Comparison of ENCODE assay signal across 8 mouse cellular contexts in genomic region chr13:38634800-38635269, GRCm38 (mm10). TPM values are rescaled to one million over a fixed set of nuclear protein-coding genes. Genes with fewer than 3 reads are reported as not detected.
DNase-seq lines count a peak whose midpoint lies in the region; ATAC-seq and TF ChIP-seq lines count a peak whose summit lies in the region.

TSS of gene Bloc1s5 (minus strand) at chr13:38635109.

- peak; percentile 98 for ATAC-seq in embryonic facial prominence, embryonic 14.5 days (ENCODE audit: low read depth)
- peak; percentile 97 for ATAC-seq in limb, embryonic 14.5 days (ENCODE audit: low FRiP score, low read depth)
- ATAC-seq in midbrain, postnatal 0 days (ENCODE audit: low FRiP score) = peak; percentile 97

- TF ChIP-seq POLR2A in limb, embryonic 14.5 days (IDR thresholded peaks at IDR 0.05; ENCODE audit: borderline replicate concordance, extremely low read depth, insufficient read depth, insufficient read length) = peak; percentile 80; the same call in 1 of the 2 replicates

- peak within 1 kb of the TSS; percentile 85 for H3K4me3 ChIP-seq in embryonic facial prominence, embryonic 14.5 days (ENCODE audit: low read depth, low read length)
- H3K4me3 ChIP-seq in limb, embryonic 14.5 days (replicated peaks; ENCODE audit: low read length) = peak within 1 kb of the TSS; percentile 83
- peak within 1 kb of the TSS; percentile 90 for H3K4me3 ChIP-seq in midbrain, postnatal 0 days (ENCODE audit: low read depth, low read length)

- no peaks in the 10 kb centered on the region for H3K9me3 ChIP-seq in embryonic facial prominence, embryonic 14.5 days (ENCODE audit: control insufficient read depth, low read length)
- no peaks in the 10 kb centered on the region for H3K9me3 ChIP-seq in limb, embryonic 14.5 days (ENCODE audit: control insufficient read depth, low read length)
- H3K9me3 ChIP-seq in midbrain, postnatal 0 days (ENCODE audit: low read length) = no peaks in the 10 kb centered on the region

- DNase-seq in 3T3-L1 (ENCODE audit: low read depth, low spot score) = peak; percentile 97
- peak; percentile 81 to 91 for DNase-seq in adrenal gland, postnatal 4 days (ENCODE audit: low spot score in 2 of 2)
- DNase-seq in embryonic facial prominence, embryonic 14.5 days (ENCODE audit: low spot score) = peak; percentile 98
- DNase-seq in heart, adult 8-10 months (ENCODE audit: low spot score) = peak; percentile 94
- peak; percentile 95 for DNase-seq in kidney, adult 9 months
- peak; percentile 94 for DNase-seq in limb, embryonic 14.5 days (ENCODE audit: low spot score)
- peak; percentile 98 for DNase-seq in midbrain, postnatal 0 days (ENCODE audit: low spot score)
- peak; percentile 91 to 93 for DNase-seq in spleen, postnatal 14 days (ENCODE audit: low spot score in 2 of 2)

- peak within 1 kb of the TSS; percentile 81 for H3K27ac ChIP-seq in embryonic facial prominence, embryonic 14.5 days (replicated peaks; ENCODE audit: low read depth, low read length)
- H3K27ac ChIP-seq in limb, embryonic 14.5 days (replicated peaks; ENCODE audit: low read depth, low read length) = peak within 1 kb of the TSS; percentile 71
- peak within 1 kb of the TSS; percentile 72 for H3K27ac ChIP-seq in midbrain, postnatal 0 days (ENCODE audit: low read depth, low read length)

- H3K4me1 ChIP-seq in embryonic facial prominence, embryonic 14.5 days (ENCODE audit: control insufficient read depth, insufficient read depth, low read length) = peaks cover 6% of the 10 kb centered on the region; the same call in 1 of the 2 replicates
- peaks cover 6% of the 10 kb centered on the region for H3K4me1 ChIP-seq in limb, embryonic 14.5 days (ENCODE audit: control insufficient read depth, insufficient read depth, low read length)
- no peaks in the 10 kb centered on the region for H3K4me1 ChIP-seq in midbrain, postnatal 0 days (ENCODE audit: insufficient read depth, low read length)

- H3K9ac ChIP-seq in embryonic facial prominence, embryonic 14.5 days (ENCODE audit: low read depth, low read length) = peak within 1 kb of the TSS; percentile 78
- H3K9ac ChIP-seq in limb, embryonic 14.5 days (ENCODE audit: low read depth, low read length, severe bottlenecking) = peak within 1 kb of the TSS; percentile 72
- H3K9ac ChIP-seq in midbrain, postnatal 0 days (replicated peaks; ENCODE audit: low read length, poor library complexity, severe bottlenecking) = peak within 1 kb of the TSS; percentile 85

- under 1% methylated on average over 27 of the region's 44 CpGs for WGBS in embryonic facial prominence, embryonic 14.5 days
- under 1% methylated on average over 35 of the region's 44 CpGs for WGBS in limb, embryonic 14.5 days
- WGBS in midbrain, postnatal 0 days = 0% methylated on average over 43 of the region's 44 CpGs

- TF ChIP-seq CTCF in midbrain, postnatal 0 days (IDR thresholded peaks at IDR 0.05) = no peak

- H3K4me2 ChIP-seq in embryonic facial prominence, embryonic 14.5 days (ENCODE audit: low read depth, low read length) = peak within 1 kb of the TSS; percentile 77
- peak within 1 kb of the TSS; percentile 77 for H3K4me2 ChIP-seq in limb, embryonic 14.5 days (replicated peaks; ENCODE audit: low read depth, low read length, severe bottlenecking)
- peak within 1 kb of the TSS; percentile 58 for H3K4me2 ChIP-seq in midbrain, postnatal 0 days (ENCODE audit: low read depth, low read length, poor library complexity, severe bottlenecking)

- H3K27me3 ChIP-seq in embryonic facial prominence, embryonic 14.5 days (replicated peaks; ENCODE audit: control insufficient read depth, insufficient read depth, low read length) = no peaks in the 10 kb centered on the region
- no peaks in the 10 kb centered on the region for H3K27me3 ChIP-seq in limb, embryonic 14.5 days (ENCODE audit: control insufficient read depth, insufficient read depth, low read length)
- H3K27me3 ChIP-seq in midbrain, postnatal 0 days (ENCODE audit: insufficient read depth, low read length) = no peaks in the 10 kb centered on the region

- no peaks in the 10 kb centered on the region for H3K36me3 ChIP-seq in embryonic facial prominence, embryonic 14.5 days (ENCODE audit: control insufficient read depth, insufficient read depth, low read length)
- no peaks in the 10 kb centered on the region for H3K36me3 ChIP-seq in limb, embryonic 14.5 days (ENCODE audit: control insufficient read depth, insufficient read depth, low read length)
- H3K36me3 ChIP-seq in midbrain, postnatal 0 days (ENCODE audit: insufficient read depth, low read length) = no peaks in the 10 kb centered on the region

RNA-seq across cellular contexts. Expression of gene Bloc1s5, which starts in this region (rescaled TPM):
- 10 to 100 TPM; 22.3 to 23.9 TPM for total RNA-seq in adrenal gland, postnatal 4 days (2021)
- polyA plus RNA-seq in embryonic facial prominence, embryonic 14.5 days (2014; fragmentation: Nextera tagmentation; extraction: Ambion mirVana) = 14.9 and 15.9 TPM in 2 replicates
- 10 to 100 TPM; 10.7 to 14.6 (median 11.4) TPM for total RNA-seq in heart, adult 8-10 months (2022)
- polyA plus RNA-seq in limb, embryonic 14.5 days (2012; rRNA removed) = 6.8 and 7.3 TPM in 2 replicates
- 17.6 and 19.2 TPM in 2 replicates for polyA plus RNA-seq in limb, embryonic 14.5 days (2014; fragmentation: Nextera tagmentation; extraction: Ambion mirVana)
- 8.9 and 20.6 TPM in 2 replicates for total RNA-seq in midbrain, postnatal 0 days (2014; rRNA removed)
- 18.6 and 23.9 TPM in 2 replicates for polyA plus RNA-seq in midbrain, postnatal 0 days (2015; fragmentation: Nextera tagmentation; extraction: Ambion mirVana)

Comparison
In these comparisons a context has a peak if more than half of its experiments do, and no peak if none do; other contexts are left out.
1. Peak in every context shown above with its lines: DNase-seq, ATAC-seq, H3K4me3 ChIP-seq and H3K27ac ChIP-seq.